Mouse (Mus musculus): Measurements from ENCODE around the gene Aars.
"Not testable (repeated sequence)": the region's sequence is repeated elsewhere in the genome, so short reads cannot be mapped to it uniquely, and the experiment has no call there.

Gene Aars

GRCm38 (mm10) chr8:111053827-111054518 is 21.0 kb downstream of the Aars start:
- DNase-seq (ENCODE audit: low spot score in 2 of 2), result peak in 1 of 2 experiments; percentile 39

GRCm38 (mm10) chr8:111055031-111055634 is 22.2 kb downstream of the Aars start:
- DNase-seq (ENCODE audit: low spot score in 2 of 2), result no peak

GRCm38 (mm10) chr8:111055661-111056060 is 22.7 kb downstream of the Aars start:
- no peak for DNase-seq (ENCODE audit: low spot score in 2 of 2)

GRCm38 (mm10) chr8:111056158-111056663 is 23.3 kb downstream of the Aars start, which contains the start of gene Exosc6:
Gene Exosc6 (plus strand): TSS chr8:111056339.
- DNase-seq (ENCODE audit: low spot score in 2 of 2), result peak; percentile 95 to 96

GRCm38 (mm10) chr8:111056691-111057293 is 23.8 kb downstream of the Aars start:
- DNase-seq (ENCODE audit: low spot score in 2 of 2), result peak; percentile 66 to 68

- no peak for DNase-seq (ENCODE audit: low spot score in 2 of 2)
Observed at GRCm38 (mm10) chr8:111058946-111059572, 26.1 kb downstream of the Aars start.

GRCm38 (mm10) chr8:111061688-111062071 is 28.7 kb downstream of the Aars start:
- DNase-seq (ENCODE audit: low spot score in 2 of 2), result no peak

- peak; percentile 90 to 91 for DNase-seq (ENCODE audit: low spot score in 2 of 2)
Observed at GRCm38 (mm10) chr8:111062072-111062757, 29.3 kb downstream of the Aars start.

GRCm38 (mm10) chr8:111062893-111063292 is 29.9 kb downstream of the Aars start:
- DNase-seq (ENCODE audit: low spot score in 2 of 2), result no peak

GRCm38 (mm10) chr8:111066308-111066707 is 33.4 kb downstream of the Aars start:
- no peak for DNase-seq (ENCODE audit: low spot score in 2 of 2)

GRCm38 (mm10) chr8:111067439-111067838 is 34.5 kb downstream of the Aars start:
- no peak for DNase-seq (ENCODE audit: low spot score in 2 of 2)

- not testable (repeated sequence) for DNase-seq (ENCODE audit: low spot score in 2 of 2)
Observed at GRCm38 (mm10) chr8:111068660-111069059, 35.7 kb downstream of the Aars start.

GRCm38 (mm10) chr8:111075926-111076325 is 43.0 kb downstream of the Aars start:
- DNase-seq (ENCODE audit: low spot score in 2 of 2), result peak in 1 of 2 experiments; percentile 45

- DNase-seq (ENCODE audit: low spot score in 2 of 2), result no peak
Observed at GRCm38 (mm10) chr8:111079461-111079860, 46.5 kb downstream of the Aars start.

GRCm38 (mm10) chr8:111079861-111080271 is 46.9 kb downstream of the Aars start:
- DNase-seq (ENCODE audit: low spot score in 2 of 2), result no peak

GRCm38 (mm10) chr8:111081580-111082258 is 48.8 kb downstream of the Aars start:
- no peak for DNase-seq (ENCODE audit: low spot score in 2 of 2)

- DNase-seq (ENCODE audit: low spot score in 2 of 2), result not testable (repeated sequence)
Observed at GRCm38 (mm10) chr8:111083936-111084335, 51.0 kb downstream of the Aars start.

GRCm38 (mm10) chr8:111090126-111090525 is 57.2 kb downstream of the Aars start:
- DNase-seq (ENCODE audit: low spot score in 2 of 2), result peak; percentile 77 to 88

- no peak for DNase-seq (ENCODE audit: low spot score in 2 of 2)
Observed at GRCm38 (mm10) chr8:111091706-111092105, 58.8 kb downstream of the Aars start.

- not testable (repeated sequence) for DNase-seq (ENCODE audit: low spot score in 2 of 2)
Observed at GRCm38 (mm10) chr8:111092326-111092725, 59.4 kb downstream of the Aars start, which contains the start of gene Clec18a. Gene Clec18a (minus strand): TSS chr8:111092426.

All from right cerebral cortex, postnatal 10 days (tissue).